Mouse (Mus musculus) kidney, adult 10 weeks (tissue): ENCODE data around the gene Pros1. TPM values are rescaled to one million over a fixed set of nuclear protein-coding genes. Genes with fewer than 3 reads are reported as not detected.

Experiments
- polyA plus RNA-seq: library from polyadenylated mRNA; stranded (reverse); fragments of 350-450 nt; fragmentation: Illumina TruSeq; extraction: RNeasy Lipid Tissue Mini Kit (QIAGEN cat#74804); gene quantifications from one replicate; pipeline ENCODE4 v1.2.3, GENCODE M21; 2014; ENCODE audit warnings: low read depth, low replicate concordance

Pros1 gene
- polyA plus RNA-seq, result 54.6 TPM

GRCm38 (mm10) chr16:62854191-62855068 lies at the start of gene Pros1:
Gene Pros1 (plus strand): TSS chr16:62854307.

GRCm38 (mm10) chr16:62814491-62814890 lies 39.6 kb upstream of the Pros1 start, which contains the start of gene Stx19:
Gene Stx19 (plus strand): TSS chr16:62814676.

GRCm38 (mm10) chr16:62846498-62847312 lies 7.4 kb upstream of the Pros1 start, which contains the start of gene Arl13b:
Gene Arl13b (minus strand): TSS chr16:62847040.

Other genes with a start within 250 kb of the Pros1 start
- gene Nsun3, start 67.5 kb upstream of the Pros1 start, polyA plus RNA-seq, result 34.0 TPM
- not detected for gene Stx19, start 39.6 kb upstream of the Pros1 start, polyA plus RNA-seq
- gene Arl13b, start 7.3 kb upstream of the Pros1 start, polyA plus RNA-seq, result 18.5 TPM